Mouse (Mus musculus) embryonic facial prominence, embryonic 11.5 days (tissue): ENCODE results near the gene Ndufa10. TPM values are rescaled to one million over a fixed set of nuclear protein-coding genes. Genes with fewer than 3 reads are reported as not detected.

ENCODE experiments used
- ATAC-seq: fragments of 200-750 bp; cut with Nextera tagmentation; replicated peaks from 2 replicates; pipeline ENCODE4 v1.8.0; 2017; ENCODE audit warnings: low read depth; ENCODE audit not compliant: insufficient number of reproducible peaks, low FRiP score, low TSS enrichment
- DNase-seq: peaks from one replicate; pipeline ENCODE4 v3.0.0-alpha.2; 2015; ENCODE audit warnings: low spot score
- H3K27ac ChIP-seq: fragments of 300-500 bp; sonication (generic); replicated peaks from 2 replicates; pipeline ENCODE4 v1.5.1; 2014; ENCODE audit warnings: mild to moderate bottlenecking, low read depth, low read length, control low read depth
- H3K27me3 ChIP-seq: fragments of 300-500 bp; sonication (generic); 2 replicates; pipeline ENCODE4 v1.6.1; 2014; ENCODE audit warnings: mild to moderate bottlenecking, low read length, moderate library complexity, mixed read lengths; ENCODE audit not compliant: control insufficient read depth, insufficient read depth
- H3K36me3 ChIP-seq: fragments of 300-500 bp; sonication (generic); replicated peaks from 2 replicates; pipeline ENCODE4 v1.6.1; 2014; ENCODE audit warnings: low read depth, mild to moderate bottlenecking, low read length, moderate library complexity, mixed read lengths; ENCODE audit not compliant: control insufficient read depth, insufficient read depth
- H3K4me1 ChIP-seq: fragments of 300-500 bp; sonication (generic); 2 replicates; pipeline ENCODE4 v1.6.1; 2014; ENCODE audit warnings: low read length, mixed read lengths; ENCODE audit not compliant: control insufficient read depth, insufficient read depth
- H3K4me2 ChIP-seq: fragments of 300-500 bp; sonication (generic); 2 replicates; pipeline ENCODE4 v1.6.1; 2014; ENCODE audit warnings: low read depth, mild to moderate bottlenecking, control low read depth, low read length, moderate library complexity
- H3K4me3 ChIP-seq: fragments of 300-500 bp; sonication (generic); 2 replicates; pipeline ENCODE4 v1.5.1; 2014; ENCODE audit warnings: low read depth, low read length, control low read depth
- H3K9ac ChIP-seq: fragments of 300-500 bp; sonication (generic); replicated peaks from 2 replicates; pipeline ENCODE4 v1.6.1; 2014; ENCODE audit warnings: mild to moderate bottlenecking, control low read depth, low read length
- H3K9me3 ChIP-seq: fragments of 300-500 bp; sonication (generic); replicated peaks from 2 replicates; pipeline ENCODE4 v1.6.1; 2016; ENCODE audit warnings: mild to moderate bottlenecking, low read length, inconsistent platforms, mixed read lengths; ENCODE audit not compliant: control insufficient read depth
- WGBS: fragments of 180-500 bp; shearing (Covaris S2); extraction: QIAGEN DNeasy Blood & Tissue Kit; methylation state at CpG from one replicate; pipeline ENCODE4 v1.1.7; 2014; 5-methylcytosine and 5-hydroxymethylcytosine counted together
- microRNA-seq: library from miRNA; unstranded; fragments of <30 nt; microRNA quantifications from one replicate; pipeline ENCODE4, GENCODE M21; 2016; ENCODE audit warnings: borderline number of aligned reads
- polyA plus RNA-seq: library from polyadenylated mRNA; unstranded; fragments of >200 nt; fragmentation: Nextera tagmentation; extraction: Ambion mirVana; gene quantifications from 2 replicates; pipeline ENCODE4 v1.2.1, GENCODE M21; 2014

The Ndufa10 gene
- polyA plus RNA-seq, 1 experiment from 2014 or later, result 275 TPM

- H3K27me3 ChIP-seq, result no peaks in the 10 kb centered on the region
- no peak for DNase-seq
- 83% methylated on average over 5 of the region's 5 CpGs for WGBS
- H3K9ac ChIP-seq, result no peak overlapping the region
- H3K4me2 ChIP-seq, result no peak overlapping the region
- no peaks in the 10 kb centered on the region for H3K36me3 ChIP-seq
- H3K27ac ChIP-seq, result no peak overlapping the region
- no peaks in the 10 kb centered on the region for H3K4me1 ChIP-seq
- no peak for ATAC-seq
- H3K4me3 ChIP-seq, result no peak overlapping the region
- H3K9me3 ChIP-seq, result no peaks in the 10 kb centered on the region
Observed at GRCm38 (mm10) chr1:92405131-92405530, 68.5 kb downstream of the Ndufa10 start.

GRCm38 (mm10) chr1:92400556-92400955 lies 73.1 kb downstream of the Ndufa10 start:
- Histone ChIP-seq H3K9me3 (no peaks in the 10 kb centered on the region), H3K36me3 (no peaks in the 10 kb centered on the region), H3K27me3 (no peaks in the 10 kb centered on the region), H3K9ac (no peak overlapping the region), H3K4me1 (0 out of 2 replicates have a peak, but pooled peaks cover under 1% of the 10 kb centered on the region), H3K27ac (no peak overlapping the region), H3K4me3 (no peak overlapping the region), H3K4me2 (no peak overlapping the region)
- DNase-seq (no peak), ATAC-seq (no peak)
- WGBS, result 91% methylated on average over 2 of the region's 2 CpGs

GRCm38 (mm10) chr1:92398601-92399000 lies 75.1 kb downstream of the Ndufa10 start:
- Histone ChIP-seq H3K4me3 (no peak overlapping the region), H3K9me3 (no peaks in the 10 kb centered on the region), H3K4me2 (no peak overlapping the region), H3K27ac (no peak overlapping the region), H3K4me1 (0 out of 2 replicates have a peak, but pooled peaks cover 3% of the 10 kb centered on the region), H3K36me3 (no peaks in the 10 kb centered on the region), H3K27me3 (no peaks in the 10 kb centered on the region), H3K9ac (no peak overlapping the region)
- 30% methylated on average over 7 of the region's 7 CpGs for WGBS
- ATAC-seq, result no peak
- peak; percentile 31 for DNase-seq

GRCm38 (mm10) chr1:92397511-92398051 lies 76.1 kb downstream of the Ndufa10 start:
- H3K4me2 ChIP-seq, result peak overlapping the region; percentile 4; the same call in 1 of the 2 replicates
- H3K4me3 ChIP-seq, result no peak overlapping the region
- H3K36me3 ChIP-seq, result no peaks in the 10 kb centered on the region
- H3K9ac ChIP-seq, result no peak overlapping the region
- H3K27ac ChIP-seq, result no peak overlapping the region
- no peak for DNase-seq
- H3K27me3 ChIP-seq, result no peaks in the 10 kb centered on the region
- no peak for ATAC-seq
- 15% methylated on average over 12 of the region's 12 CpGs for WGBS
- H3K9me3 ChIP-seq, result no peaks in the 10 kb centered on the region
- H3K4me1 ChIP-seq, result 0 out of 2 replicates have a peak, but pooled peaks cover 3% of the 10 kb centered on the region

GRCm38 (mm10) chr1:92394279-92394678 lies 79.4 kb downstream of the Ndufa10 start:
- no peak for DNase-seq
- Histone ChIP-seq H3K9me3 (no peaks in the 10 kb centered on the region), H3K9ac (no peak overlapping the region), H3K27me3 (no peaks in the 10 kb centered on the region), H3K27ac (no peak overlapping the region), H3K4me1 (0 out of 2 replicates have a peak, but pooled peaks cover 3% of the 10 kb centered on the region), H3K36me3 (no peaks in the 10 kb centered on the region), H3K4me2 (no peak overlapping the region), H3K4me3 (no peak overlapping the region)
- 67% methylated on average over 3 of the region's 3 CpGs for WGBS
- no peak for ATAC-seq

GRCm38 (mm10) chr1:92393166-92393565 lies 80.5 kb downstream of the Ndufa10 start:
- no peak overlapping the region for H3K4me3 ChIP-seq
- no peak overlapping the region for H3K9ac ChIP-seq
- WGBS, result 90% methylated on average over 6 of the region's 6 CpGs

More at GRCm38 (mm10) chr1:92393166-92393565, 80.5 kb downstream of the Ndufa10 start:
- Histone ChIP-seq H3K27me3 (no peaks in the 10 kb centered on the region), H3K4me2 (no peak overlapping the region), H3K4me1 (0 out of 2 replicates have a peak, but pooled peaks cover 3% of the 10 kb centered on the region), H3K27ac (no peak overlapping the region), H3K9me3 (no peaks in the 10 kb centered on the region), H3K36me3 (no peaks in the 10 kb centered on the region)
- no peak for ATAC-seq
- no peak for DNase-seq

Small RNAs within 50 kb of the gene (microRNA-seq; reads per million reads assigned to microRNA genes)
- 7.1 reads per million, percentile 7 among the genes with 10 or more reads in this experiment for gene Mir6900

Other genes with a start within 250 kb of the Ndufa10 start
- gene Olfr1416, start 11.3 kb upstream of the Ndufa10 start, polyA plus RNA-seq, result not detected in 2 replicates
- not detected in 2 replicates for gene Olfr1415, start 22.2 kb upstream of the Ndufa10 start, polyA plus RNA-seq
- 0.22 TPM in 1 of 2 replicates, not detected in the other for gene Olfr1414, start 44.8 kb upstream of the Ndufa10 start, polyA plus RNA-seq
- gene Olfr1413, start 97.5 kb upstream of the Ndufa10 start, polyA plus RNA-seq, result not detected in 2 replicates
- not detected in 2 replicates for gene Olfr1412, start 111.9 kb upstream of the Ndufa10 start, polyA plus RNA-seq
- gene Olfr1411, start 120.6 kb upstream of the Ndufa10 start, polyA plus RNA-seq, result not detected in 2 replicates
- gene Olfr1410, start 131.9 kb upstream of the Ndufa10 start, polyA plus RNA-seq, result not detected in 2 replicates
- gene Olfr12, start 143.9 kb upstream of the Ndufa10 start, polyA plus RNA-seq, result 0.11 TPM in 1 of 2 replicates, not detected in the other
- 307 and 343 TPM in 2 replicates for gene Cops9, start 168.1 kb upstream of the Ndufa10 start, polyA plus RNA-seq
- 0.25 TPM in 1 of 2 replicates, not detected in the other for gene Otos, start 175.0 kb upstream of the Ndufa10 start, polyA plus RNA-seq